Mouse (Mus musculus) ES-CJ7 (cell line): ENCODE results near the gene Kcnq5.
"Not testable (repeated sequence)": the region's sequence is repeated elsewhere in the genome, so short reads cannot be mapped to it uniquely, and the experiment has no call there.

Experiments
- DNase-seq: peaks from one replicate; pipeline ENCODE4 v3.0.0; 2011; ENCODE audit warnings: low read depth, low spot score

The Kcnq5 gene

GRCm38 (mm10) chr1:21650820-21651219, 310.9 kb downstream of the Kcnq5 start:
- no peak for DNase-seq

GRCm38 (mm10) chr1:21635406-21635805, 326.3 kb downstream of the Kcnq5 start:
- DNase-seq: no peak

- DNase-seq: no peak
Measured at GRCm38 (mm10) chr1:21634013-21634412, 327.7 kb downstream of the Kcnq5 start.

- no peak for DNase-seq
Measured at GRCm38 (mm10) chr1:21622455-21622854, 339.3 kb downstream of the Kcnq5 start.

- no peak for DNase-seq
Measured at GRCm38 (mm10) chr1:21622039-21622438, 339.7 kb downstream of the Kcnq5 start.

- no peak for DNase-seq
Measured at GRCm38 (mm10) chr1:21618712-21619111, 343.0 kb downstream of the Kcnq5 start.

GRCm38 (mm10) chr1:21616666-21617065, 345.1 kb downstream of the Kcnq5 start:
- DNase-seq: no peak

GRCm38 (mm10) chr1:21613933-21614332, 347.8 kb downstream of the Kcnq5 start:
- DNase-seq: no peak

GRCm38 (mm10) chr1:21604003-21604402, 357.7 kb downstream of the Kcnq5 start:
- no peak for DNase-seq

- DNase-seq: no peak
Measured at GRCm38 (mm10) chr1:21602567-21602966, 359.2 kb downstream of the Kcnq5 start.

GRCm38 (mm10) chr1:21600606-21601005, 361.1 kb downstream of the Kcnq5 start:
- no peak for DNase-seq

- no peak for DNase-seq
Measured at GRCm38 (mm10) chr1:21593872-21594271, 367.9 kb downstream of the Kcnq5 start.

GRCm38 (mm10) chr1:21567397-21567796, 394.3 kb downstream of the Kcnq5 start:
- DNase-seq: not testable (repeated sequence)

- no peak for DNase-seq
Measured at GRCm38 (mm10) chr1:21554630-21555029, 407.1 kb downstream of the Kcnq5 start.

GRCm38 (mm10) chr1:21552715-21553114, 409.0 kb downstream of the Kcnq5 start:
- no peak for DNase-seq

- DNase-seq: no peak
Measured at GRCm38 (mm10) chr1:21543909-21544308, 417.8 kb downstream of the Kcnq5 start.

GRCm38 (mm10) chr1:21539486-21539885, 422.3 kb downstream of the Kcnq5 start:
- DNase-seq: no peak

- no peak for DNase-seq
Measured at GRCm38 (mm10) chr1:21530823-21531222, 430.9 kb downstream of the Kcnq5 start.

GRCm38 (mm10) chr1:21521995-21522394, 439.7 kb downstream of the Kcnq5 start:
- DNase-seq: peak; percentile 67

GRCm38 (mm10) chr1:21521475-21521874, 440.3 kb downstream of the Kcnq5 start:
- no peak for DNase-seq

GRCm38 (mm10) chr1:21520116-21520645, 441.6 kb downstream of the Kcnq5 start:
- no peak for DNase-seq

GRCm38 (mm10) chr1:21506665-21507064, 455.1 kb downstream of the Kcnq5 start:
- no peak for DNase-seq

- no peak for DNase-seq
Measured at GRCm38 (mm10) chr1:21499815-21500534, 461.8 kb downstream of the Kcnq5 start.
